8 mouse cellular contexts compared by ENCODE assay signal in genomic region chr1:165844956-165845355, GRCm38 (mm10). TPM values are rescaled to one million over a fixed set of nuclear protein-coding genes. Genes with fewer than 3 reads are reported as not detected.
A peak's percentile ranks its signal among the peaks of the same experiment; 100 is the strongest.
DNase-seq lines count a peak whose midpoint lies in the region; ATAC-seq and TF ChIP-seq lines count a peak whose summit lies in the region.

No protein-coding gene starts in this region.

- peaks cover 4% of the 10 kb centered on the region; the same call in 1 of the 2 replicates for H3K4me1 ChIP-seq in embryonic facial prominence, embryonic 11.5 days (ENCODE audit: control insufficient read depth, insufficient read depth, low read length)
- peaks cover 26% of the 10 kb centered on the region for H3K4me1 ChIP-seq in hindbrain, embryonic 15.5 days (replicated peaks)
- peaks cover 10% of the 10 kb centered on the region; the same call in 1 of the 2 replicates for H3K4me1 ChIP-seq in lung, embryonic 14.5 days (ENCODE audit: insufficient read depth)

- H3K27me3 ChIP-seq in embryonic facial prominence, embryonic 11.5 days (ENCODE audit: control insufficient read depth, insufficient read depth, low read length): no peaks in the 10 kb centered on the region
- H3K27me3 ChIP-seq in hindbrain, embryonic 15.5 days: peaks cover 26% of the 10 kb centered on the region
- peaks cover 44% of the 10 kb centered on the region for H3K27me3 ChIP-seq in lung, embryonic 14.5 days (ENCODE audit: insufficient read depth, low read length)

- H3K9me3 ChIP-seq in embryonic facial prominence, embryonic 11.5 days (replicated peaks; ENCODE audit: control insufficient read depth, low read length): no peaks in the 10 kb centered on the region
- no peaks in the 10 kb centered on the region for H3K9me3 ChIP-seq in hindbrain, embryonic 15.5 days
- no peaks in the 10 kb centered on the region for H3K9me3 ChIP-seq in lung, embryonic 14.5 days (ENCODE audit: low read depth, low read length)

- intact Hi-C loops in left cerebral cortex, adult 2 months (cut with DNase I): loop anchor here (10.0 kb wide), 1 partner anchor 520 kb away; no protein-coding TSS in a partner anchor
- intact Hi-C loops in left cerebral cortex, postnatal 25 days (cut with DNase I): no loop called here

- peak; percentile 21; the same call in 1 of the 2 replicates for ATAC-seq in embryonic facial prominence, embryonic 11.5 days (replicated peaks; ENCODE audit: insufficient number of reproducible peaks, low FRiP score, low TSS enrichment, low read depth)
- peak; percentile 23; the same call in 1 of the 2 replicates for ATAC-seq in hindbrain, embryonic 15.5 days (ENCODE audit: low FRiP score, low read depth)
- peak; percentile 59 for ATAC-seq in lung, embryonic 14.5 days (ENCODE audit: insufficient read depth)
- peak; percentile 10; the same call in 1 of the 2 replicates for ATAC-seq in neutrophil, adult 5-6 weeks (ENCODE audit: extremely low read depth, insufficient number of reproducible peaks, low FRiP score, poor library complexity, severe bottlenecking)

- TF ChIP-seq CTCF in left cerebral cortex, adult 2 months (IDR thresholded peaks at IDR 0.05): no peak
- no peak for TF ChIP-seq CTCF in lung, embryonic 14.5 days (IDR thresholded peaks at IDR 0.05; ENCODE audit: low read depth)

- H3K4me2 ChIP-seq in embryonic facial prominence, embryonic 11.5 days (ENCODE audit: low read depth, low read length): peak overlapping the region; percentile 98
- peak overlapping the region; percentile 99 for H3K4me2 ChIP-seq in hindbrain, embryonic 15.5 days
- H3K4me2 ChIP-seq in lung, embryonic 14.5 days: peak overlapping the region; percentile 100

- 1% methylated on average over 21 of the region's 26 CpGs for WGBS in embryonic facial prominence, embryonic 11.5 days
- under 1% methylated on average over 26 of the region's 26 CpGs for WGBS in hindbrain, embryonic 15.5 days
- WGBS in lung, embryonic 14.5 days: under 1% methylated on average over 25 of the region's 26 CpGs

- H3K36me3 ChIP-seq in embryonic facial prominence, embryonic 11.5 days (replicated peaks; ENCODE audit: control insufficient read depth, insufficient read depth, low read depth, low read length): no peaks in the 10 kb centered on the region
- H3K36me3 ChIP-seq in hindbrain, embryonic 15.5 days: no peaks in the 10 kb centered on the region
- H3K36me3 ChIP-seq in lung, embryonic 14.5 days (ENCODE audit: insufficient read depth): no peaks in the 10 kb centered on the region

- H3K9ac ChIP-seq in embryonic facial prominence, embryonic 11.5 days (replicated peaks; ENCODE audit: low read length): peak overlapping the region; percentile 35
- peak overlapping the region; percentile 46 for H3K9ac ChIP-seq in hindbrain, embryonic 15.5 days
- H3K9ac ChIP-seq in lung, embryonic 14.5 days: peak overlapping the region; percentile 53

- DNase-seq in left cerebral cortex, adult 2 months (ENCODE audit: extremely low spot score in 1 of 2, low spot score in 2 of 2): no peak
- DNase-seq in left cerebral cortex, postnatal 25 days (ENCODE audit: low spot score in 2 of 2): no peak
- peak; percentile 44 for DNase-seq in embryonic facial prominence, embryonic 11.5 days (ENCODE audit: low spot score)
- peak; percentile 35 for DNase-seq in lung, embryonic 14.5 days
- no peak for DNase-seq in frontal cortex, postnatal 25 days (ENCODE audit: low spot score in 2 of 2)
- DNase-seq in testis, postnatal 10 days (ENCODE audit: low spot score): no peak

- H3K27ac ChIP-seq in left cerebral cortex, adult 2 months: no peak overlapping the region
- H3K27ac ChIP-seq in embryonic facial prominence, embryonic 11.5 days (replicated peaks; ENCODE audit: low read depth, low read length): no peak overlapping the region
- H3K27ac ChIP-seq in hindbrain, embryonic 15.5 days (replicated peaks): no peak overlapping the region
- no peak overlapping the region for H3K27ac ChIP-seq in lung, embryonic 14.5 days (ENCODE audit: low read depth)

- H3K4me3 ChIP-seq in left cerebral cortex, adult 2 months: peak overlapping the region; percentile 47
- H3K4me3 ChIP-seq in embryonic facial prominence, embryonic 11.5 days (ENCODE audit: low read depth, low read length): peak overlapping the region; percentile 38
- H3K4me3 ChIP-seq in hindbrain, embryonic 15.5 days: peak overlapping the region; percentile 47
- peak overlapping the region; percentile 50 for H3K4me3 ChIP-seq in lung, embryonic 14.5 days (ENCODE audit: low read depth, low read length)

RNA-seq across cellular contexts. Expression of gene Cd247, which starts 56.5 kb away (rescaled TPM):
- not detected for total RNA-seq in left cerebral cortex, adult 2 months (2021)
- total RNA-seq in left cerebral cortex, postnatal 25 days (2021): not detected
- polyA plus RNA-seq in embryonic facial prominence, embryonic 11.5 days (2014; fragmentation: Nextera tagmentation; extraction: Ambion mirVana): 1.2 and 2.2 TPM in 2 replicates
- polyA plus RNA-seq in hindbrain, embryonic 15.5 days (2015; fragmentation: Nextera tagmentation; extraction: Ambion mirVana): 0.51 and 0.69 TPM in 2 replicates
- polyA plus RNA-seq in lung, embryonic 14.5 days (2014; fragmentation: Nextera tagmentation; extraction: Ambion mirVana): 1.1 and 1.5 TPM in 2 replicates
- 27.7 and 29.8 TPM in 2 replicates for total RNA-seq in neutrophil, adult 5-6 weeks (2017)

Comparison
In these comparisons a context has a peak if more than half of its experiments do, and no peak if none do; other contexts are left out.
1. DNase-seq: peak in embryonic facial prominence, embryonic 11.5 days (single experiment) and lung, embryonic 14.5 days (single experiment); none in left cerebral cortex, adult 2 months (0 of 2), left cerebral cortex, postnatal 25 days (0 of 2), frontal cortex, postnatal 25 days (0 of 2) and testis, postnatal 10 days (single experiment).
2. RNA of gene Cd247, which starts 56.5 kb away (total RNA-seq): 27.7 to 29.8 TPM in neutrophil, adult 5-6 weeks; not detected in left cerebral cortex, adult 2 months and not detected in left cerebral cortex, postnatal 25 days; every median in the first group is over 10 times any median in the second.
3. Peak in every context shown above with its lines, with median percentiles within 50 percentile points of each other: H3K4me3 ChIP-seq, ATAC-seq, H3K4me2 ChIP-seq and H3K9ac ChIP-seq.